Mouse (Mus musculus) embryonic fibroblast, embryonic 13.5 days (primary cell): ENCODE results near the gene Syne3. TPM values are rescaled to one million over a fixed set of nuclear protein-coding genes. Genes with fewer than 3 reads are reported as not detected.

Experiments used
- H3K27ac ChIP-seq: 2 replicates; pipeline ENCODE4 v1.5.1; 2012; ENCODE audit warnings: low read length, control low read depth, inconsistent platforms; ENCODE audit not compliant: insufficient read depth
- H3K4me1 ChIP-seq: 2 replicates; pipeline ENCODE4 v1.6.1; 2011; ENCODE audit warnings: low read length; ENCODE audit not compliant: control insufficient read depth, insufficient read depth
- H3K4me3 ChIP-seq: 2 replicates; pipeline ENCODE4 v1.5.1; 2011; ENCODE audit warnings: mild to moderate bottlenecking, control low read depth, low read length; ENCODE audit not compliant: insufficient read depth
- CTCF ChIP-seq: IDR thresholded peaks from 2 replicates; pipeline ENCODE4 v1.5.1; 2011; ENCODE audit warnings: mild to moderate bottlenecking, control low read depth, low read length, moderate library complexity, borderline replicate concordance; ENCODE audit not compliant: insufficient read depth
- POLR2A ChIP-seq: IDR thresholded peaks from 2 replicates; pipeline ENCODE4 v1.6.1; 2011; ENCODE audit warnings: low read depth, mild to moderate bottlenecking, control low read depth, low read length, moderate library complexity
- polyA plus RNA-seq: library from polyadenylated mRNA; stranded (reverse); fragments of >200 nt; gene quantifications from 2 replicates; pipeline ENCODE4 v1.2.4, GENCODE M21; 2011; ENCODE audit warnings: low read depth; ENCODE audit not compliant: missing spikeins, insufficient read length

The Syne3 gene
- polyA plus RNA-seq, 1 experiment, result 15.9 TPM

DNA sequence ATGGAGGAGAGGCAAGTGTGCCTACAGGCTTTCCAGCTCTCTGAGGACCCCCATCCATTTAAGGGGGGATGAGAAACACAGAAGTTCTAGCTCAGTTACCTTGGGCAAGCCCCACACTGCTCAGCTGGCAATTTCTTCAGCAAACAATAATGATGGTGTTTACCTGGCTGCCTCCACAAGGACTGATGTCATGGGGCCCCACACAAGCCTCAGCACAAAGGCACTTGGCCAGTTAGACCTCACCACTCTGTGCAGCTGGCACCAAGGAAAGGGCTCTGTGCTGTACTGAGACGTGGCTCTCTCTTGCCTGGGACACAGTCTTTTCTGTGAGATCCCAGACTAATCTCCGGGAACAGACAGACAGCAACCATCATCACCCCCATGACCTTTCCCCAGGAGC lies 127.5 kb downstream of the Syne3 start:
- TF ChIP-seq POLR2A (no peak), CTCF (no peak)
- no peak overlapping the region for H3K4me3 ChIP-seq
- no peak overlapping the region for H3K27ac ChIP-seq
- H3K4me1 ChIP-seq, result no peaks in the 10 kb centered on the region

DNA sequence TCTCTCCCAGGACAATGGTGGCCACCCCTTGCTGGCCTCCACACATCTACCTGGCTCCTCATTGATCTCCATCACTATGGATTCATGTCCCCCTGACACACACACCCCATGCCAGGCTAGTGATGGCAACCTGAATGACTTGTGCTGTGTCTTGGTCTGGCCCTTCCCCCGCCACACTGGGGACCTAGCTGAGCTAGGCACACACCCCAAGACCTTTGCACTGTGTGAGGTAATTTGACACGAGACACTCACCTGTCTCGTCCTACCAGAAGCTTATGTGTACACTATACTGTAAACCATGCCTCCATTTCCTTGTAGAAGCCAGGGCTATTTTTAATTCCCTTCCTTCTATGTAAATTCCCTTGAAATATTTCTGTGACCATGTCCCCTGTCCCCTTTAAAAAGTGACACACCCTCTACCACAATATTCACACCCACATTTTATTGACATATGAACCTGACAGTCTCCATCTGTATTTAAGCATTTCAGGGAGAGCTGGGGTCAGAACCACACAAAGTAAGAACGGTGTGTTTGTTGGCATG lies 128.0 kb downstream of the Syne3 start:
- H3K27ac ChIP-seq, result no peak overlapping the region
- H3K4me1 ChIP-seq, result no peaks in the 10 kb centered on the region
- H3K4me3 ChIP-seq, result no peak overlapping the region
- TF ChIP-seq CTCF (no peak), POLR2A (no peak)

DNA sequence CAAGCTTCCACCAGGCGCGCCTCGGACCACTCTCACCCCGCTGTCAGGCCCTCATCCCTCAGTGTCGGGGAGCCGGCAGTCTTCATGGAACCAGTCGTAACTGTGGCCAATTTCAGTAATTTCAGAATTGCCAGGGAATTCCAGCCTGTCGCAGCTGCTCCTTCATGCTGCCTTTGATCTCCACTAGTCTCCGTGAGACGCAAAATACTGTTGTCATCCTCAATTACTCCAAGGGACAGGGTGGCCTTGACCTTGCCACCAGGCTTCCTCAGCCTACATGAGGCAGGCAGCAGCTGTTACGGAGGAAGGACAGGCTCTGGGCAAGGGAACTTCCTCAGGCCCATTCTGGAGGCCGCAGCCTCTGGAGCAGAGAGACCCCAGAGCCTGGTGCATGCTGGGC lies 129.2 kb downstream of the Syne3 start:
- no peak for TF ChIP-seq CTCF
- TF ChIP-seq POLR2A, result no peak
- Histone ChIP-seq H3K27ac (no peak overlapping the region), H3K4me3 (no peak overlapping the region), H3K4me1 (no peaks in the 10 kb centered on the region)

Other genes starting within 250 kb of the Syne3 start
- gene Clmn, start 144.7 kb downstream of the Syne3 start, polyA plus RNA-seq, result 6.4 and 8.5 TPM in 2 replicates
- 37.6 and 45.1 TPM in 2 replicates for gene Glrx5, start 22.9 kb upstream of the Syne3 start, polyA plus RNA-seq
- gene Tcl1b2, start 136.2 kb upstream of the Syne3 start, polyA plus RNA-seq, result not detected in 2 replicates
- not detected in 2 replicates for gene Tcl1b1, start 149.9 kb upstream of the Syne3 start, polyA plus RNA-seq
- not detected in 2 replicates for gene Tcl1b5, start 166.5 kb upstream of the Syne3 start, polyA plus RNA-seq
- gene Tcl1b3, start 181.2 kb upstream of the Syne3 start, polyA plus RNA-seq, result not detected in 2 replicates
- gene Tcl1b4, start 192.1 kb upstream of the Syne3 start, polyA plus RNA-seq, result not detected in 2 replicates
- not detected in 2 replicates for gene Tcl1, start 213.0 kb upstream of the Syne3 start, polyA plus RNA-seq